Mouse (Mus musculus) neural tube, embryonic 11.5 days (tissue): ENCODE measurements around the gene Fgf15. TPM values are rescaled to one million over a fixed set of nuclear protein-coding genes. Genes with fewer than 3 reads are reported as not detected.

Experiments used
- ATAC-seq: fragments of 200-750 bp; cut with Nextera tagmentation; 2 replicates; pipeline ENCODE4 v1.8.0; 2017; ENCODE audit warnings: moderate number of reproducible peaks, mild to moderate bottlenecking, moderate TSS enrichment, moderate library complexity; ENCODE audit not compliant: insufficient read depth, low FRiP score, low TSS enrichment
- DNase-seq: peaks from one replicate; pipeline ENCODE4 v3.0.0-alpha.2; 2015; ENCODE audit warnings: low spot score
- H3K27ac ChIP-seq: fragments of 300-500 bp; sonication (generic); 2 replicates; pipeline ENCODE4 v1.5.1; 2014; ENCODE audit warnings: low read depth, mild to moderate bottlenecking, low read length
- H3K27me3 ChIP-seq: fragments of 300-500 bp; sonication (generic); 2 replicates; pipeline ENCODE4 v1.6.1; 2014; ENCODE audit warnings: mild to moderate bottlenecking, low read length, mixed read lengths; ENCODE audit not compliant: control insufficient read depth, insufficient read depth
- H3K36me3 ChIP-seq: fragments of 300-500 bp; sonication (generic); 2 replicates; pipeline ENCODE4 v1.6.1; 2014; ENCODE audit warnings: mild to moderate bottlenecking, low read length, moderate library complexity, mixed read lengths; ENCODE audit not compliant: control insufficient read depth, insufficient read depth
- H3K4me1 ChIP-seq: fragments of 300-500 bp; sonication (generic); 2 replicates; pipeline ENCODE4 v1.6.1; 2014; ENCODE audit warnings: low read length, mixed read lengths; ENCODE audit not compliant: control insufficient read depth, insufficient read depth
- H3K4me2 ChIP-seq: fragments of 300-500 bp; sonication (generic); 2 replicates; pipeline ENCODE4 v1.6.1; 2014; ENCODE audit warnings: low read depth, mild to moderate bottlenecking, moderate library complexity
- H3K4me3 ChIP-seq: fragments of 300-500 bp; sonication (generic); 2 replicates; pipeline ENCODE4 v1.5.1; 2014; ENCODE audit warnings: low read depth, low read length
- H3K9ac ChIP-seq: fragments of 300-500 bp; sonication (generic); 2 replicates; pipeline ENCODE4 v1.6.1; 2014; ENCODE audit warnings: mild to moderate bottlenecking, low read length
- H3K9me3 ChIP-seq: fragments of 300-500 bp; sonication (generic); 2 replicates; pipeline ENCODE4 v1.6.1; 2016; ENCODE audit warnings: low read length; ENCODE audit not compliant: control insufficient read depth
- WGBS: fragments of 180-500 bp; shearing (Covaris S2); extraction: QIAGEN DNeasy Blood & Tissue Kit; methylation state at CpG from one replicate; pipeline ENCODE4 v1.1.7; 2014; 5-methylcytosine and 5-hydroxymethylcytosine counted together
- polyA plus RNA-seq: library from polyadenylated mRNA; unstranded; fragments of >200 nt; fragmentation: Nextera tagmentation; extraction: Ambion mirVana; gene quantifications from 2 replicates; pipeline ENCODE4 v1.2.1, GENCODE M21; 2014

Fgf15 gene
- polyA plus RNA-seq, 1 experiment from 2014 or later = 53.3 TPM

- H3K4me2 ChIP-seq = no peak overlapping the region
- H3K4me1 ChIP-seq = no peaks in the 10 kb centered on the region
- no peaks in the 10 kb centered on the region for H3K9me3 ChIP-seq
- ATAC-seq (no peak), DNase-seq (no peak)
- H3K27me3 ChIP-seq = no peaks in the 10 kb centered on the region
- peaks cover 10% of the 10 kb centered on the region for H3K36me3 ChIP-seq
- no peak overlapping the region for H3K9ac ChIP-seq
- no peak overlapping the region for H3K4me3 ChIP-seq
- 65% methylated on average over 5 of the region's 5 CpGs for WGBS
- no peak overlapping the region for H3K27ac ChIP-seq
These were observed 33.6 kb downstream of the Fgf15 start for GRCm38 (mm10) chr7:144929931-144930330.

DNA sequence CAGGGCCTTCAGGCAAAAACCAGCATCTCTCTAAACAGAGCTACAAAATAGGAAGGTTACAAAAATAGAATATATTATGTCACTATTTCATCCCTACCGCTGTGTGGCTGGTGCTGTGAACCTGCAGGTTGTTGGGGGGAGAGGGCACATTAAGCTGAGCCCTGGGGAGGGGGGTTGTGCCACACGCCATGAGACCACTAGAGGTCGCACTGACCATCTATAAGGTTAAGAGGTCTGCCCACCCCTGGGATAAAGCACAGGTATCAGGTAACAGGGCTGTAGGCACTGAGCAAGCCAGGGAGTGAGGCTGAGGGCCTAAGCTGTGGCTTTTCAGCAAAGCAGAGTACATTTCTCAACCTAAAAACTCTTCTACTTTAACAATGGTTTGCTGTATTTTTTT, 35.4 kb downstream of the Fgf15 start:
- 23% methylated on average over 3 of the region's 3 CpGs for WGBS
- no peak for ATAC-seq

GRCm38 (mm10) chr7:144932389-144932937, 36.1 kb downstream of the Fgf15 start:
- no peak overlapping the region for H3K27ac ChIP-seq
- no peak overlapping the region for H3K9ac ChIP-seq
- H3K4me1 ChIP-seq = peaks cover 9% of the 10 kb centered on the region
- no peak overlapping the region for H3K4me3 ChIP-seq
- H3K9me3 ChIP-seq = no peaks in the 10 kb centered on the region
- DNase-seq = no peak
- no peak for ATAC-seq
- no peak overlapping the region for H3K4me2 ChIP-seq
- H3K27me3 ChIP-seq = no peaks in the 10 kb centered on the region
- 76% methylated on average over 17 of the region's 18 CpGs for WGBS
- H3K36me3 ChIP-seq = peaks cover 22% of the 10 kb centered on the region

More for the DNA sequence above, 35.4 kb downstream of the Fgf15 start:
- Histone ChIP-seq H3K4me3 (no peak overlapping the region), H3K4me1 (peaks cover 4% of the 10 kb centered on the region), H3K36me3 (peaks cover 18% of the 10 kb centered on the region), H3K27me3 (no peaks in the 10 kb centered on the region), H3K9ac (no peak overlapping the region), H3K27ac (no peak overlapping the region), H3K4me2 (no peak overlapping the region), H3K9me3 (no peaks in the 10 kb centered on the region)
- peak; percentile 52 for DNase-seq

DNA sequence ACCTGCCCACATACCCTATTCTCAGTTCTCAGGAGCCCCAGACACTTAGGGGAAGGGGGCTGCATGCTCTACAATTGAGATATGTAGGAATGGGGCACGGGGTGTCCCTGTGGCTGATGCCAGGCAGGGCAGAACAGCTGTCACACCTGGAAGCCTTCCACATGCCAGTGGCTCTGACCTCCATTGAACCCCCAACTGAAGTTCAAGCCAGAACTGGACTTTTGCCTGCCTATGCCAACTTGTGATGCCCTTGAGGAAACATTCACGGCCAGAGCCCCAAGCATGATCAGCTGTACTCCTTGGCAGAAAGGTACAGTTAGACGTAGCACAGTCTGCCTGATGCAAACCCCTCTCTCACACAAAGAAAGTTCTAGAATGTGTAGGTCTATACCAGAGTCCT, 37.0 kb downstream of the Fgf15 start:
- DNase-seq (no peak), ATAC-seq (no peak)
- Histone ChIP-seq H3K4me3 (no peak overlapping the region), H3K4me1 (peaks cover 9% of the 10 kb centered on the region), H3K9ac (no peak overlapping the region), H3K36me3 (peaks cover 22% of the 10 kb centered on the region), H3K9me3 (no peaks in the 10 kb centered on the region), H3K4me2 (no peak overlapping the region), H3K27me3 (no peaks in the 10 kb centered on the region), H3K27ac (no peak overlapping the region)
- WGBS = 90% methylated on average over 3 of the region's 3 CpGs

- no peak overlapping the region for H3K4me2 ChIP-seq
- no peak overlapping the region for H3K4me3 ChIP-seq
- H3K36me3 ChIP-seq = peaks cover 22% of the 10 kb centered on the region
- no peak overlapping the region for H3K9ac ChIP-seq
- H3K27me3 ChIP-seq = no peaks in the 10 kb centered on the region
- peaks cover 10% of the 10 kb centered on the region for H3K4me1 ChIP-seq
- H3K27ac ChIP-seq = no peak overlapping the region
- DNase-seq = no peak
- ATAC-seq = no peak
- H3K9me3 ChIP-seq = no peaks in the 10 kb centered on the region
- 91% methylated on average over 8 of the region's 8 CpGs for WGBS
These were observed 37.5 kb downstream of the Fgf15 start for GRCm38 (mm10) chr7:144933796-144934195.

GRCm38 (mm10) chr7:144934901-144935300, 38.6 kb downstream of the Fgf15 start:
- ATAC-seq (no peak), DNase-seq (no peak)
- peaks cover 22% of the 10 kb centered on the region for H3K36me3 ChIP-seq
- WGBS = 45% methylated on average over 5 of the region's 5 CpGs
- no peak overlapping the region for H3K4me3 ChIP-seq
- H3K9me3 ChIP-seq = no peaks in the 10 kb centered on the region
- H3K27ac ChIP-seq = no peak overlapping the region
- no peaks in the 10 kb centered on the region for H3K27me3 ChIP-seq
- H3K4me2 ChIP-seq = 0 out of 2 replicates have a peak overlapping the region, but pooled peaks have one; percentile 5
- H3K9ac ChIP-seq = no peak overlapping the region
- H3K4me1 ChIP-seq = peaks cover 16% of the 10 kb centered on the region

- peaks cover 22% of the 10 kb centered on the region for H3K36me3 ChIP-seq
- ATAC-seq (no peak), DNase-seq (peak; percentile 49)
- H3K4me2 ChIP-seq = no peak overlapping the region
- H3K9ac ChIP-seq = no peak overlapping the region
- no peak overlapping the region for H3K27ac ChIP-seq
- no peaks in the 10 kb centered on the region for H3K9me3 ChIP-seq
- H3K27me3 ChIP-seq = 0 out of 2 replicates have a peak, but pooled peaks cover 2% of the 10 kb centered on the region
- 64% methylated on average over 5 of the region's 5 CpGs for WGBS
- peaks cover 21% of the 10 kb centered on the region for H3K4me1 ChIP-seq
- H3K4me3 ChIP-seq = no peak overlapping the region
These were observed 39.2 kb downstream of the Fgf15 start for GRCm38 (mm10) chr7:144935563-144935962.

DNA sequence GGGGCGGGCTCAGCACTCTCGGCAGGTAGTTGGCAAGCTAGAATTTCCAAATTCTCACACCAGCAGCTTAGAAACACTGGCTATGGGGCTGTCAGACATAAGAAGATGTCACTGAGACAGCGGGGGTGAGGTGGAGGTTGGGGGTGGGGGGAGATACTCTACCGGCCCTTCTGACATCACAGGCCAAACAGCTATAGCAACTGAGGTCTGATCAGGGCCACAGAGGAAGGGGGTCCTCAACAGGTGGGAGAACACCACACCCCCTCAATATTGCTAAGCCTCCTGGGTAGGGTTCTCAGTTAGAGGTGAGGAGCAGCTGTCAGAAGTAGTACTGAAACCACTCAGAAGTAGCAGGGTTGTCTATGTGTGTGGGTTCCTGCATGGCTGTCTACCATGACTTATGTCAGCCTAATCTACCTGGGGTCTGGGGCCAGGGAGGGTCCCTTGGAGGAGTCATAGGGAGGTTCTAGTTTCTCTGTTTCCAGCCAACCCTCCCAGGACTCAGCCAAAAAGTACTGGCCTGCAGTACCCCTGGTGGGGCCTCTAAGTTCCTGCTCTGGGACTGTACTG, 40.1 kb downstream of the Fgf15 start:
- DNase-seq (no peak), ATAC-seq (no peak)
- WGBS = 91% methylated on average over 4 of the region's 4 CpGs
- H3K27me3 ChIP-seq = 0 out of 2 replicates have a peak, but pooled peaks cover 2% of the 10 kb centered on the region
- H3K9ac ChIP-seq = no peak overlapping the region
- H3K9me3 ChIP-seq = no peaks in the 10 kb centered on the region
- peaks cover 25% of the 10 kb centered on the region for H3K4me1 ChIP-seq
- peaks cover 22% of the 10 kb centered on the region for H3K36me3 ChIP-seq
- H3K4me3 ChIP-seq = no peak overlapping the region
- peak overlapping the region; percentile 10; the same call in 1 of the 2 replicates for H3K4me2 ChIP-seq
- no peak overlapping the region for H3K27ac ChIP-seq

DNA sequence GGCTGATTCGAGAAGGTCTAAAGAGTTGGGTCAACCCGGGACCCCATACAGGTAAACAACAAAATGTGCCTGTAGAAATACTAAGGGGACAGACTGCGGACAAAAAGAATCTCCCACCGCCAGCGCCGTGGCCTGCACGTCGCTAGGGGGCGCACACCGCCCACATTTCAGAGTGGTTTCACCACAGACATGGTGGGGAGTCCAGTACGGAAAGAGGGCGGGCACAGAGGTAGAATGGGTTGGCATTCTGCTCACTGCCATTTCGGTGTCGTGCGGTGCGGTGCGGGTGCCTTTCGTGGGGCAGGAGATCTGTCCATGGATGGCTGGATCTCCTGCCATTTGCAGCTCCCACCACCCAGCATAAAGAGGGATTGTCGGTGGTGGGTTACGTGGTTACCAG, 41.2 kb downstream of the Fgf15 start:
- no peak overlapping the region for H3K27ac ChIP-seq
- peaks cover 2% of the 10 kb centered on the region; the same call in 1 of the 2 replicates for H3K27me3 ChIP-seq
- H3K9me3 ChIP-seq = no peaks in the 10 kb centered on the region
- DNase-seq = peak; percentile 89
- peak overlapping the region; percentile 86 for H3K4me2 ChIP-seq
- peaks cover 22% of the 10 kb centered on the region for H3K36me3 ChIP-seq
- 3% methylated on average over 20 of the region's 20 CpGs for WGBS
- ATAC-seq = no peak
- H3K4me3 ChIP-seq = peak overlapping the region; percentile 62
- H3K9ac ChIP-seq = peak overlapping the region; percentile 83
- H3K4me1 ChIP-seq = peaks cover 34% of the 10 kb centered on the region
